Mouse (Mus musculus) urinary bladder, postnatal 10 days (tissue): ENCODE results near the gene Btg4.

Experiments used
- DNase-seq: peaks from one replicate; pipeline ENCODE4 v3.0.0; 2022; ENCODE audit warnings: low spot score

Gene Btg4

DNA sequence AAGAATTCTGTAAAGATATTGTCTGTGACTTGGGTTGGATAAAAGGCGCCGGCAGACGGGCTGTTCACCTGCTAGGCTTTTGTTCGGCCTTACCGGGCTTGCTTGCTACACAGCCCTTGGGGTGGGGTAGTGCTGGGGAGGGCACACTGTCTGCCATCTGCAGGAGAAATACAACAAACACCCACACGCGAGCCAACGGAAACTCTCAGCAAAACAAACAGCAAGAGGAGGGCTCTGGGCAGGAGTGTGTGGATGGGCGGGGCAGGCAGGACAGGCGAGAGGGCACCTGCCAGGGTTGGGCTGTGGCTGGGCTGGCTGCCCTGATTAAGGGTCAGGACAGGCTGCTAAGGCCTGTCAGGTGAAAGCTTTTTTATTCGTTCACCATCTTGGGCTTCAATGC is 107.3 kb downstream of the Btg4 start:
- DNase-seq, result no peak

DNA sequence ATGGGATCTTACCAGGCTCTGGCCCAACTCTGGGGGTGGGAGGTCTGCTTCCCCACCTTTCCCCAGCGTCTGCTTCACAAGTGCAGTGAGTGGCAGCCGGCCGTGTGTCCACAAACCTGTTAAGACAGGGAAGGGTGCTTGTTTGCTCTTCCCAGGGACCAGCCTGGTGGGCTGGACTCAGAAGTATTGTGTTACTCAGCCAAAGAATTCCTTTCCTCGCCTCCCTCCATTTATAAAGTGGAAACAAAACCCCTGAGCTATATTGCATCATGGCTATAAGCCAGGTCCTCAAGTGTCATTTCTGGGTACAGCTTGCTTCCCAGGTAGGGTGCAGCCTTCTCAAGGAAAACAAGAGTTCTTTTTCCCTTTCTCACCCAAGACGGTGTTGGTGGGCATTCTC is 108.0 kb downstream of the Btg4 start:
- no peak for DNase-seq

DNA sequence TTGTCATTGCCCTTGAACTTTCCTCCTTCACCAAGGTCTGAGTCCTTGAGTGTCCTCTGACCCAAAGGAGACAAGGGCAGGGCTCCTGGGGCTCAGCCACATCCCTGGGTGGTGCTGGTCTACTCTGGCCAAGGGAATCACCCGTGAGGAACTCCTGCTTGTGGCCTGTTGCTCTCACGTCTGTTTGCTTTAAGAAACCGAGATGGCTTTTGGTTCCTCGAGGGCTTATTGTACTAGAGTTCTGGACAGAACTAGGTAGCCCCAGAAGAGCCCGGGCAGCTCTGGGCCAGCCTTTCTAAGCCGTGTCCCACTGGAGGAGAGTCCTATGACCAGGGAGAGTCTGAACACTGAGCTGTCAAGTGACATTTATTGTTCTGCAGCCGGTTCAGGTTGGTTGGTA is 108.4 kb downstream of the Btg4 start:
- DNase-seq, result no peak
